Mouse (Mus musculus): ENCODE measurements around the gene Lad1. TPM values are rescaled to one million over a fixed set of nuclear protein-coding genes. Genes with fewer than 3 reads are reported as not detected.

Lad1 gene
- total RNA-seq (2023) = 0.73 TPM

GRCm38 (mm10) chr1:135818481-135819086, at the start of gene Lad1:
Lad1 (plus strand) TSS chr1:135818598.

GRCm38 (mm10) chr1:135778780-135779535, 39.4 kb upstream of the Lad1 start, which contains the start of gene Tnni1:
Tnni1 (plus strand) TSS chr1:135779434.

GRCm38 (mm10) chr1:135835716-135836483, 17.5 kb downstream of the Lad1 start, which contains the start of gene Tnnt2:
Tnnt2 (plus strand) TSS chr1:135836354.

Other genes starting within 250 kb of the Lad1 start
- 2.6 TPM for gene Nav1, start 211.3 kb upstream of the Lad1 start, total RNA-seq (2023)
- 79.9 TPM for gene Csrp1, start 98.5 kb upstream of the Lad1 start, total RNA-seq (2023)
- gene Phlda3, start 52.5 kb upstream of the Lad1 start, total RNA-seq (2023) = not detected
- gene Tnni1, start 39.2 kb upstream of the Lad1 start, total RNA-seq (2023) = 1.3 TPM
- gene Tnnt2, start 17.8 kb downstream of the Lad1 start, total RNA-seq (2023) = not detected
- gene Pkp1, start 100.6 kb downstream of the Lad1 start, total RNA-seq (2023) = not detected
- gene Igfn1, start 187.7 kb downstream of the Lad1 start, total RNA-seq (2023) = not detected
- 20.8 TPM for gene Tmem9, start 189.6 kb downstream of the Lad1 start, total RNA-seq (2023)
- not detected for gene Ascl5, start 232.2 kb downstream of the Lad1 start, total RNA-seq (2023)
- gene Cacna1s, start 234.2 kb downstream of the Lad1 start, total RNA-seq (2023) = 1.8 TPM

Measured in CD4-positive naive resting alpha-beta T cell, adult 76 days (primary cell).